Mouse (Mus musculus) bone marrow macrophage, adult 2 months (primary cell): ENCODE data around the gene Tmbim1.

Experiments
- CTCF ChIP-seq: IDR thresholded peaks from 2 replicates; pipeline ENCODE4 v1.5.1; 2012; ENCODE audit warnings: low read depth, mild to moderate bottlenecking, low read length, moderate library complexity
- POLR2A ChIP-seq: IDR thresholded peaks from 2 replicates; pipeline ENCODE4 v1.6.1; 2012; ENCODE audit warnings: mild to moderate bottlenecking, low read depth, low read length, borderline replicate concordance

DNA sequence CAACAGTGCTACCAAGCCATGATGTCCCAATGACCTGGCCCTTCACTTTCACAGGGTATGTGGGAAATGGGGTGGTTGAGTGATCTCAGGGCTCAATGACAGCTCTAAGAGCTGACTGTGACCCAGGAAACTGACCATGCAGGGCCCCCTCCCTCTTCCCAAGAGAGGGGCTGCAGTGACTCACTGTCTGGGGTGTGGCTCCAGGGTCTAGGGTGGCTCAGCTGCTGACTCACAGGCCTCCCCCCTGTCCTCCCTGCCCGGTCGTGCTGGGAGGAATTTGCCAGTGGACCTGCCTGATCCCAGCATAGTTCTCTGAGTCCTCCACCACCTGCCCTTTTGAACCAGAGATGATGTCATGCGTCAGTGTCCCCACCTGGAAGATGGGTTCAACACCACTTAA is 8.2 kb downstream of the Tmbim1 start:
- TF ChIP-seq POLR2A (no peak), CTCF (no peak)
